Mouse (Mus musculus) spleen, postnatal 14 days (tissue): ENCODE data around the gene Ifitm6.
"Not testable (repeated sequence)": the region's sequence is repeated elsewhere in the genome, so short reads cannot be mapped to it uniquely, and the experiment has no call there.

ENCODE experiments used
- DNase-seq, 2 experiments: peaks; one replicate each; pipeline ENCODE4 v3.0.0; 2021 to 2022; ENCODE audit warnings: low spot score in 2 of 2

Ifitm6 gene

DNA sequence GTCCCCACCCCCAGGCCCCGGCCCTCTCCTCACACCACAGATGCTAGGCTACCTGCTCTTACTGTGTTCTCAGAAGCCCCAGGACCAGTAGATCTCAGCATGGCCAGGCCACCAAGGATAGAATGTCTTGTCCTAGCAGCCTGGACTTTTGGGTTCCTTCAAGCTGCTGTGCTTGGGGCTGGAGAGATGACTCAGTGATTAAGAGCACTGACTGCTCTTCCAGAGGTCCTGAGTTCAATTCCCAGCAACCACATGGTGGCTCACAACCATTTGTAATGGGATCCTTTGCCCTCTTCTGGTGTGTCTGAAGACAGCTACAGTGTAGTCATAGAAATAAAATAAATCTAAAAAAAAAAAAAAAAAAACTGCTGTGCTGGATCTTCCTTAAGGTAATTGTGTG lies at the start of gene Ifitm6:
Gene Ifitm6 (minus strand): TSS at position 101 of the 400 bp plus-strand sequence.
- not testable (repeated sequence) for DNase-seq

DNA sequence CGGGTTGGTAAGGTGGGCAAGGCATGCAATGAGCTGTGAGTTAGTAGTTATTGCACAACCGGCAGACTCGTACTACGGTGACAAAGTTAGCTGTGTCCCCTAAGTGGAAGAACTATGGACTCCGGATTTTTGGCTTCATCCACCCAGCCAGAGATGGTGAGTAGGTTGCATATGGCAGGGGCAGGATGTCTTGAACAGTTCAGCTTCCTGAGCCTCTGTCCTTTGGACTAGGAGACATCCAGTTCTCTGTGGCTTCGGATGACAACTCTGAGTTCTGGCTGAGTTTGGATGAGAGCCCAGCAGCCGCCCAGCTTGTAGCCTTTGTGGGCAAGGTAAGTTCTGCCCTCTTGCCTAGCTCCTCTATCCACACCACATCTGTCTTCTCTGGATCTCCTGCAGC lies 46.9 kb upstream of the Ifitm6 start:
- no peak for DNase-seq

DNA sequence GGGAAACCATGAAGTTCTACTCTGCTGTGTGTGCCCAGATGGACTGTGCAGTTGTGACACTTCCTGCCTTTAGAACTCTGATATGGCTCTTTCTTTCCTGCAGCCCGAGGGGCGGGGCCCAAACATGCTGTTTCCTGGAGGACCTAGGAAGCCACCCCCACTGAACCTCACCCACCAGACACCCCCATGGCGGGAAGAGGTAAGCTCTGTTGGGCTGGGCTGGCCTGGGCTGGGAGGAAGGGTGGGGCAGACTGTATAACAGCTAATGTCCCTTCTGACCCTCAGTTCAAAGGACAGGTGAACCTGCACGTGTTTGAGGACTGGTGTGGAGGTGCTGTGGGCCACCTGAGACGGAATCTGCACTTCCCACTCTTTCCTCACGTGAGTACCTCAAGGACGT lies 46.5 kb upstream of the Ifitm6 start:
- no peak for DNase-seq

DNA sequence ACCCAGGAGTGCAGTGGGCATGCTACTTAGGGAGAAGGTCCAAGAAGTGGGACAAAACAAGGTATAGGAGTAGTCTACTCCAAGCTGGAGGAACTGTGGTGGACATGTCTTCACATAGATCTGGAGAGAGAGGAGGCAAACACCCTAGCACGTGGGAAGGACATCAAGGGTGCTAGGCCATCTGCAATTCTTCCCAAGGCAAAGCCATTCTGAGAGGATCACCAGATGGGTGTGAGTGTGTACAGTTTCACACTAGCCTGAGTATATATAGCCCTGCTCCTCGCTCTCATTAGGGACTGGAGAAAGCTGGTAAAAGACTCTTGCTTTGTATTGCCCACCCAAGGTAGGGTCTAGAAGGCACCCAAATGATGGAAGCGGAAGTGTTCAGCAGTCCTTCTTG lies 45.6 kb upstream of the Ifitm6 start:
- DNase-seq = no peak

DNA sequence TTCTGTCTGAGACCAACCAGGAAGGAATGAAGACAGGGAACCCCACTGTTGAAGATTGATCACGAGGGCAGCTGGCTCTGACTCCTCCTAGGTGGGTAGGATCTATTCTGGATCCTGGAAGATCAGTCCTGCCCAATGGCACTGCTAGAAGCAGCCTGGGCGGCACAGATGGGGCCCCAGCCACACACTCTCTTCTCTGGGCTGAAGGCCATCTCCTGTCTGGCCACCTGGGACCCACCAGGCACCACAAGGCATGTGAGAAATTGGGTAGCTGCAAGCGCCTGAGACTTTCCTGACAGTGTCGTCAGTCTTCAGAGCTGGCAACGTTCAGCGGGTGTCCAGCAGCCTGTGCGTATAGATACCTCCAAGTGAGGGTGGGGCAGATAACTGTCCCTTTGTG lies 44.8 kb upstream of the Ifitm6 start:
- no peak for DNase-seq

DNA sequence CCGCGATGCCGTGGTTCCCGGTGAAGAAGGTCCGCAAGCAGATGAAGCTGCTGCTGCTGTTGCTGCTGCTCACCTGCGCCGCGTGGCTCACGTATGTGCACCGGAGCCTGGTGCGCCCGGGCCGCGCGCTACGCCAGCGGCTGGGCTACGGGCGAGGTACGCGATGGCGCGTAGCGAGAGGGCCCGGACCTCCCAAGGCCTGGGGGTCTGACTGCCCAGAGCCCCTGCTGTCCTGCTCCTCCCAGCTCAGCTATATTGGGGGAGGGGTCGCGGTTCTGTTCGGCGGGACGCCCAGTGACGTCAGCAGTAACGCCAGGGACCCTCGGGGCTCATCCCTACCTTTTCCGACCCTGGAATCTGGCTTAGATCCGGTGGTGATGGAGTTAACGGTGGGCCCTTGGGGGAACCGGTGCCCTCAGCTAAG lies 43.6 kb upstream of the Ifitm6 start:
- DNase-seq = no peak

DNA sequence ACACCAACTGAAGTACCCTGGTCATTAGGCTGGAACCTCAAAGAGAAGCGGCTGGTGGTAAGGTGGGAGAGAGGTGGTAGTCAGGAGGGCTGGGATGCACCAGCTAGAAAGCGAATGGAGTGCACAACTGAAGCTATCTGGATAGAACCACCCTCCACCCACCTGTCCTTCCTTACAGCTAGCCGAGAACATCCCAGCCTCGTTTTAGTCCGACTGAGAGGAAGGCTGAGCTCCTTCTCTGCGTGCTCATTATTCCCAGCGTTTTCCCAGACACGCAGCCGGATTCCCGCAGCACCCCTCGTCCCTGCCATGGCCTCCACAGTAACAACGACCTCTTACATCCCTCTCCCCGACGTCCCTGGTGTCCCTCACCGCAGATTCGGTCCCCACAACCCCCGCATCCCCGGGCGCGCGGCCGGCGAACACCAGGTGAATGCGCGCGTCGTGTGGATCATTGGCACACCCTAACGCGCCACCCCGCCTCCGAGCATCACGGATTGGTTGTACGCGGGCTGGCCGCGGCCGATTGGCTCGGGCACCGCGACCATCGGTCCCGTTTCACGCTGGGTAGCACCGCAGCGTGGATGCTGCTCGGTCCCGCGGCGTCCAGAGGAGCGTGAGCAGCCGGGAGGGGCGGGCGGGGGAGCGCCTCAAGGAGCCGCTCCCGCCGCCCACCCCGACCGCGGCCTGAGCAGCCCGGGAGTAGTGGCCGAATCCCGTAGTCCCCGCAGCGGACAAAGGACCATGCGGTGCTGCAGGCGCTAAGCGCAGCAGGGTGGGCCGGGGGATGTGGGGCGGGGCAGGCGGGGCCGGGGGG lies 42.9 kb upstream of the Ifitm6 start, which contains the start of gene B4galnt4:
Gene B4galnt4 (plus strand): TSS at position 679 of the 817 bp plus-strand sequence.
- DNase-seq = peak in 1 of 2 experiments; percentile 29

DNA sequence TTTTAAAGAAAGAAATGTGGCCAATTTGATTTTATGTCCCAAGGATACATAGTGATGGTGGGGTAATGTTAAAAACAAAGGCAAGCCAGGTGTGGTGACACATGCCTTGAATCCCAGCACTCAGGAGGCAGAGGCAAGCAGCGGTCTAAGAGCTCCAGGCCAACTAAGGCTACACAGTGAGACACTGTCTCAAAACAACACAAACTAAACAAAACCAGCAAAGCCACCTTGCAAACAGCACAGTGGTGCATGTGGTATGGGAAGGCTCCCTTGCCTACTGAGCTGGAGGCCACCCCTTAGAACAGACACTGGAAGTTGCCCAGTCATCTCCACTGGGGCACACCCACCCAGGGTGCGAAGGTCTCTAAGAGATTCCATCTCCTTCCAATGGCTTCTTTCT lies 42.2 kb upstream of the Ifitm6 start:
- DNase-seq = no peak

DNA sequence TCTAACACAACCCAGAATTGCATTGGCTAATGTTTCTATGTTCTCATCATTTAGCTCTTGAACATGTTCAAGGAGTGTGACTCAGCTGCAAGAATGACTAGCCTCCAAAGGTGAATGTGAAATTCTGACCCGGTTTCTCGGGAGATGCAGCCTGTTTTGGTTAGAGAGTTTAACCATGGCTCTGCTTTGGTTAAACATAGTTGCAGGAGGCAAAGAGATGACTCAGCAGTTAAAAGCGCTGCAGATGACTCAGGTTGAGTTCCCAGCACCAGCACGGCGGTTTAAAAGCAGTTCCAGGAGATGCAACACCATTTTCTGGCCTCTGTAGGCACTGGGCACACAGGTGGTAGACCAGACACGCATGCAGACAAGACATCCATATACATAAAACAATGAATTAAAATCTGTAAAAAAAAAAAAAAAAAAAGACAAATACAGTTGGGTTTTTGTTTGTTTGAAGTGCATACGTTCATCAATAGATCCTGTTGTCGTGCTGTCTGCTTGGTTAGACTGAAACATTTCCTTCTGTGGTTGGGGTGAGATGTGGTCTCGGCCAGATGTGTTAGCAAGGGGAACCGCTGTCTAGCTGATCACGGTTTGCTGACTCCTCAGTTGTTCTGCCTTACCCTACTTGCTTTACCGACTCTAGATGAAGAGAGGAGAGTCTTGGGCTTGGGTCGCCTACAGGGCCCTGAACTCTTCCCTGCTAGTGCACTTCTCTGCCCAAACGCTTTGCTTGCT lies 41.0 kb upstream of the Ifitm6 start:
- no peak for DNase-seq

DNA sequence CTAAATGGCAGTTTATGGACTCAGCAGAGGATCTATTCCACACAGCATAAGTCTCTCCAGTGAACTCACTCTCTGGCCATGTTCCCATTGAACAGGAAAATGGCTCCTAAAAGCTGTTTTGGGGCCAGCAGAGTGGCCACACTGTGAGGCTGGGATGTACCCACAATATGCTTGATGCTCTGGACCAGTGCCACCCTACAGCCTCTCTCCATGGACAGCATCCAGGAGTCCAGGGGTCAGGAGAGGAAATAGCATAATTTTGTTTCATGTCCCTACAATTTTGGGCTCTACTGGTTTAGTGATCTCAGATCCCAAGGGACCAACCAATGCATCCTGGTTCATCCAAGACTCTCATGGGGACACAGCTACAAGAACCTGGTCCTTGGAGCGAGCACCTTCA lies 39.8 kb upstream of the Ifitm6 start:
- no peak for DNase-seq

DNA sequence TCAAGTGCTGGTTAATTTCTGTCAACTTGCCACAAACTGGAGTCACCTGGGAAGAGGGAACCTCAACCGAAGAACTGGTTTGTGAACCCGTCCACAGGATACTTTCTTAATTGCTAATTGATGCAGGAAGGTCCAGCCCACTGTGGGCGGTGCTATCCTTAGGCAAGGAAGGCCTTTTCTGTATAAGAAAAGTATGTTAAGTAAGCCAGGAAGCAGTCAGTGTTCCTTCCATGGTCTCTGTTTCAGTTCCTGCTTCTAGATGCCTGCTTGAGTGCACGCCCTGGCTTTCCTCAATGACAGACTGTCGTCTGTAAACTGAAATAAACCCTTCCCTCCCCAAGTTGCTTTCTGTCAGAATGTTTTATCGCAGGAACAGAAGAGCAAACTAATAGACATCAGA lies 39.3 kb upstream of the Ifitm6 start:
- DNase-seq = no peak

DNA sequence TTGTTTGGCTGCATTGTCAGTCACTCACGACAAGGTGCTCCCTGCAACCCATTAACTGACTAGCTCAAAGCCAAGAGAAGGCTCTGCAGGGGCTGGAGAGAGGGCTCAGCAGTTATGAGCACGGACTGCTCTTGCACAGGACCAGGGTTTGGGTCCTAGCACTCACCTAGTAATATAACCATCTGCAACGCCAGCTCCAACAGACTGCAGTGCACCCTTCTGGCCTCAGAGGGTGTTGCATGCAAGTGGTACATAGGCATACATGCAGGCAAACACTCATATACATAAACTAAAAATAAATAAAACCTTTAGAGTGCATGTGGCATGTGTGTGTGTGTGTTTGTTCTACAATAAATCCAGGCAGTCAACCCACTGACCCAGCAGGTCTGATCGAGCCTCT lies 38.1 kb upstream of the Ifitm6 start:
- DNase-seq = no peak

DNA sequence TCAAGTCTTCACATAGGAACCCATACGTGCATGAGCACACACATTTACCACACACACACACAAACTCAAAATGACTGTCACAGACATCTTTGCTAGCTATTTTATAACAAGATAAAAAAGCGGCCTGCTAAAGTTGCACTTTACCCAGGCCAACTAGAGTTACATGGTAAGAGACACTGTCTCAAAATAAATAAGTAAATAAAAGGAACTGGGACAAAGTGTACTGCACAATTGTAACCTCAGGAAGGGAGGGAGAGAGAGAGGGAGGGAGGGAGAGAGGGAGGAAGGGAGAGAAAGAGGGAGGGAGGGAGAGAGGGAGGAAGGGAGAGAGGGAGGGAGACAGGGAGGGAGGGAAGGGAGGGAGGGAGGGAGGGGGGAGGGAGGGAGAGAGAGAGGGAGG lies 34.7 kb upstream of the Ifitm6 start:
- no peak for DNase-seq

DNA sequence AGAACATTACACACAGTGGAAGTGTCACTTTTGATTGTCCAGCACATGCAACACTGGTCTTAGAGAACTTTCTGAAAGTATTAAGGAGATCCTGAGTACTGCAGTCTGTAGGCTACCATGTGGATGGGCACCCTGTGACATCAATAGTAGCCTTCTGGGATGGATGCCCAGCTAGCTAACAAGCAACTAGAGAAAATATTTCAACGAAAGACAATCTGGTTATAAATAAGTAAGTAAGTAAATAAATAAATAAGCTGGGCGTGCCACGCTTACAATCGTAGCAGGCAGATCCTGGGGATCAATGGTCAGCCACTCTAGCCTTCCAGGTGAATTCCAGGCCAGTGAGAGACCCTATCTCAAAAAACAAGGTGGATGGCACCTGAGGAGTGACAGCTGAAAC lies 34.3 kb upstream of the Ifitm6 start:
- DNase-seq = no peak

DNA sequence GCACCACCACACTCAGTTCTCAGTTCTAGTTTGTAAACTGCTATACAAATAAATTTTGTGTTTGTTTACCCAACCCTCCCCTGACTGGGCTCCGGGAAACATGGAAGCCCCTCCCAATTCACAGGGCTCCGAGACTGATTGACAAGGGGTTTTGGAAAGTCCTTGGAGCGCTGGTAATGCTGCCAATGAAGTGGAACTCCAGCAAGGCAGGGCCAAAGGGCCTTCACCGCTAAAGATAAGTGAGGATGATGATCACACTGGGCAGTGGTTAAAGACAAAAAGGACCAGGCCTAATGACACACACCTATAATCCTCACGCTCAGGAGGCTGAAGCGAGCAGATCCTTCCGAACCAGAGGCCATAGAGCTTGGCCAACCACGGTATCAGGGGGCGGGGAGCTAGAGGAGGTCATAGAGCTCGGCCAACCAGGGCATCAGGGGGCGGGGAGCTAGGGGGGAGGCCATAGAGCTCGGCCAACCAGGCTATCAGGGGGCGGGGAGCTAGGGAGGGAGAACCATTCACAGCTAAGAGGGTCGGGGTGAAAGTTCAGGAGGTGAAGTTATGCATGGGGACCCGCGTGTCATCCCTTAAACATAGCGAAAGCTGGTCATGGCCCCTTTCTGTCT lies 33.4 kb upstream of the Ifitm6 start:
- no peak for DNase-seq

DNA sequence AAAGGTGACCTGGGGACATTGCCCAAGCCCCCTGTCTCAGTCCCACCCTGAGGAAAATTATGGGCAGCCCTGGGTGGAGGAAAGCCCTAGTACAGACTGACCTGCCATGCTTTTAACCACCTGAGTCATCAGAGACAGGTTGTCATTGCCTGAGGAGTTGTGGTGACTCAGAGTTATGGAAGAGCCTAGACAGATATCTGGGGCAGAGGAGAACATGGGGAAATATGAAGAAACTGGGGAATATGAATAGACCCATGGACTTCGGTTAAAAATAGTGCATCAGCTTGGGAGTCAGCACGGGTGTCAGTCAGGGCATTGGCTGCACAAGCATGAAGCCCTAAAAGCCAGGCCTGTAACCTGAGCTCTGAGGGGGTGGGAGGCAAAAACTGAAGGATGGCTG lies 31.6 kb upstream of the Ifitm6 start:
- DNase-seq = no peak

DNA sequence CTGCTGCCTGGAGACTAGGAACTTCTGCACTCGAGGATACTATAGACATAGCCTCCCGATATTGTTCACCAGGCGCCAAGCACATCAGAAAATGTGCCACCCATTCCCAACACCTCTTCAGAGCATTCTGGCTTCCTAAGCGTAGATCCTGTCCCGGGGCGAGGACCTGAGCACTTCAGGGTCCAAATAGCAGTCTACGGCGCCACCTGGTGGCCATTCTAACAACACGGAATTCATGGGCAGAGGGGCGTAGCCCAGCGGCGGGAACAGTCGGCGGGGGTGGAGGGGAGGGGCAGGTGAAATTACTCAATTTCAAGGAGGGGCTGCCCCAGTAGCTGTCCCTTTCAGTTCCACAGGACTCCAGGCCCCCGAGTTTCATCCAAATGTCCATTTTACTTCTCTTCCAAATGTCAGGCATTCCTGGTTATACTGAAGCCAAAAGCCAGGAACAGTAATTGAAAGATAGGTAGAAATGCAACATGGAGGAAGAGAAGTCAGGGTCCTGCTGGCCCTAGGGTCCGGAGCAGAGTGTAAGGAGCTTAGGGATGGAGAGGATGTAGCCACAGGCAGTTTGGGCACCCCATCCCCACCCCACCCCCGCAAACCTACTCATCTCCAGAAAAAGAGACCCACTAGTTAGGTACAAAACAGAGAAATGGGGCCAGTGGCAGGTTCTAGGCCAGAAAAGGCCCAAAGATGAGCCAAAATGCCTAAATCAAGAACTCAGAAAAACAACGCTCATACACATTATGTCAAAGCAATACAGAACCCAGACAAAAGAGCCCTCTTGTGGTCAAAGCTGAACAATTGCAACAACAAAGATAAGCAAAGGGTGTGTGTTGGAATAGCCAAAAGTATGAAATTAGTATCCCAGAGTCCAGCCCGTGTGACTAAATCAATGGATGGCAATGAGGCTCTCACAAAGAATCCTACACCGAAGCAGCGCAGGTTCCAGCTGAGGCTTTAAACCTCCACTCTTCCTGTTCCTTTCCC lies 30.8 kb upstream of the Ifitm6 start:
- DNase-seq = peak; percentile 79 to 86

DNA sequence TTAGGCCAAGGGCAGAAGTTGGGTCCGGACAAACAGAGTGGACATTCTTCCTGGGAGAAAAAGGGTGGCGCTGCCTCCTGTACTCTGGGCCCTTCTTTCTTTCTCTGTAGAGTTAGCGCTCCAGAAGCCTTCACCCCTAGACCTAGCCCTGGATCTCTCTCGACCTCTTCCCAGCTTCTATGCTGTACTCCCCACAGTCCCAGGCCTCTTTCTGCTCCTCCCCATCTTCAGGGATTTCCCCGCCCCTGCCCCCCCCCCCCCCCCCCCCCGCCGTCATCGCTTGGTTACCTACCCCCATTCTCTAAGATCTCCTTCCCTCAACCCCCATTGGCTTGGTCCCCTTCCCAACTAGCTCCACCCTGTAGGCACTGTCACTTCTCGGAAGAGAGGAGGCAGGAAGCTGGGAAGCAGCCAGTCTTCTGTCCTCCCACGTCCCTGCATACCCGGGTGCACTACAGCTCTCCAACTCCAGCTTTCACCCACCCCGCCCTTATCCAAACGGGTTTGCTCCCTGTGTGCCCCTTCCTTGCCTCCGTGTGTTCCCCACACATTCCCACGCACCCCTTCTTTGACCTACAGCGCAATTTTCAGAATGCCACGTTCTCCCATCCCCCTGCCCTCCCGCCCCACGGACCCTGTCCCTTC lies 30.0 kb upstream of the Ifitm6 start:
- peak in 1 of 2 experiments; percentile 16 for DNase-seq

DNA sequence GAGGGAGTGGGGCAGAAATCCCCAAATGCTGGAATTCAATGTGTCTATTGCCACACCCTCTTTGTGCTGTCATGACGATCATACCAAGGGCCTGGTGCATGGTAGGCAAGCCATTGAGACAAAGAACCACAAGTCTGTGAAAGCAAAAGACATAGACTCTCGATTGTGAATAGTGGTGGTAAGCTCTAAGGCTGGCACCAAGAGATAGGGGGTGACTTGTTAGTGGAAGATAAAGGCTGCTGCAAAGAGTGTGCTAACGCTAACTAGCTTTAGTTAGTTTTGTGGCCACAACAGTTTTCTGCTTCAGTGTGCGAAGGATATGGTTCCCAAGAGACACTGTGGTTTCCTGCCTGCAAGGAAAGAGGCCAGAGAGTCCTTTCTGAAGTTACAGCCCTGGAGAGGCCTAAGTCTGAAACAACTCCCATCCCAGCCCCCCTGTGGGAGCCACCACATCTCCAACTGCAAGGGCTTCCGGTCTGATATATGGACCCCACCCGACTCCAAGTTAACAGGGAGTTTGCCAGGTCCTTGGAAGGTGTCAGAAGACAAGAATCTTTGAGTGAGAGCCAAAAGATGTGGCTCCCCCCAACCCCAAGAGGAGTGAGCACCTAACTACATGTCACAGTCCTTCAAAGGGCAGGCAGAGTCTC lies 29.3 kb upstream of the Ifitm6 start:
- DNase-seq = no peak

DNA sequence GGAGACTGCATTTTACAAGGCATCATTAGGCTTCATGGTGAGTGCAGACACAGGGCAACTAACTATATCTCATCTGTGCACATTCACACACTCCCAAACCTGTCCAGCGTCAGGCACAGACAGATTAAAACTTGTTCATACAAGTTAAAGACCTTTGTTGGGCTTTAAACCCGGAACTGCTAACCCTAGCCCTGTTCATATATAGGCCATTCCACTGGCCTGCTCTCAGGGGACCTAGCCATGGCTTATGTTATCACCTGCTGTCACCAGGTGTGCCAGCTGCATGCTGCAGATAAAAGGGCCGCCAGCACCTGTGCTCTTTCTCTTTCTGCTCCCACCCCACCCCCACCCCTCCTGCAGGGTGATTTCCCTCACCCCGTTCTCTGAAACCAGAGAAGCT lies 24.8 kb upstream of the Ifitm6 start:
- no peak for DNase-seq
